ENCODE assay signal across 9 mouse cellular contexts in the genomic region with DNA sequence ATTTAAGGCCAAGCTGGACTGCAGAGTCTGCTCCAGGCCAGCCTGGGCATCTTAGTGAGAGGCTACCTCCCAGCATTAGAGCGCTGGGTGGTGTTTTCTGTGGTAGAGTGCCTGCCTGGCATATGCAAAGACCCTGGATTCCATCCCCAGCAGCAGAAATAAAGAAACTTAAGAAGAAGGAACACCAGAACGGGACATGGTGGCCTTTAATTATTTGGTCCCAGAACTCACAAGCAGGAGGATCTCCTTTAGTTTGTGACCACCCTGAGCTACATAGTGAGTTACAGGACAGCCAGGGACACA. TPM values are rescaled to one million over a fixed set of nuclear protein-coding genes. Genes with fewer than 3 reads are reported as not detected.
DNase-seq lines count a peak whose midpoint lies in the region; ATAC-seq and TF ChIP-seq lines count a peak whose summit lies in the region.
"Had no signal": no experiment of that assay in that cellular context is flagged by ENCODE, and none has a peak within 500 bp of the region (broad histone marks: within the 10 kb centered on the region; RNA-seq: fewer than 3 reads in every experiment).

No protein-coding gene starts in this region.

- H3K27ac ChIP-seq in heart, embryonic 14.5 days (replicated peaks in 1 of 2; ENCODE audit: control insufficient read depth in 1 of 2, insufficient read depth in 1 of 2, low read depth in 2 of 2, low read length in 2 of 2) = peak overlapping the region; percentile 98 to 100
- peak overlapping the region; percentile 70 for H3K27ac ChIP-seq in MEL (ENCODE audit: control insufficient read depth, low read depth, low read length)
- peak overlapping the region; percentile 90 for H3K27ac ChIP-seq in hindbrain, embryonic 10.5 days
- peak overlapping the region; percentile 95 for H3K27ac ChIP-seq in midbrain, embryonic 12.5 days (replicated peaks)

- H3K9me3 ChIP-seq in heart, embryonic 14.5 days (ENCODE audit: control insufficient read depth, low read length) = no peaks in the 10 kb centered on the region
- H3K9me3 ChIP-seq in MEL (replicated peaks; ENCODE audit: insufficient read depth, low read length) = no peaks in the 10 kb centered on the region
- H3K9me3 ChIP-seq in hindbrain, embryonic 10.5 days = no peaks in the 10 kb centered on the region
- H3K9me3 ChIP-seq in midbrain, embryonic 12.5 days = no peaks in the 10 kb centered on the region

- H3K4me2 ChIP-seq in heart, embryonic 14.5 days (ENCODE audit: low read length) = peak overlapping the region; percentile 75
- peak overlapping the region; percentile 77 for H3K4me2 ChIP-seq in midbrain, embryonic 12.5 days (replicated peaks)

- peaks cover 24% of the 10 kb centered on the region for H3K36me3 ChIP-seq in heart, embryonic 14.5 days (ENCODE audit: control insufficient read depth, insufficient read depth, low read length)
- H3K36me3 ChIP-seq in MEL (ENCODE audit: control insufficient read depth in 1 of 2, insufficient read depth in 2 of 2, low read length in 2 of 2) = peaks cover 0 to 5% of the 10 kb centered on the region in 2 experiments; a peak in 1 of 4 replicates
- peaks cover 29% of the 10 kb centered on the region for H3K36me3 ChIP-seq in hindbrain, embryonic 10.5 days
- H3K36me3 ChIP-seq in midbrain, embryonic 12.5 days = peaks cover 17% of the 10 kb centered on the region

- peaks cover 17% of the 10 kb centered on the region for H3K27me3 ChIP-seq in heart, embryonic 14.5 days (ENCODE audit: control insufficient read depth, insufficient read depth, low read length)
- H3K27me3 ChIP-seq in MEL (ENCODE audit: control insufficient read depth in 1 of 2, insufficient read depth in 2 of 2, low read length in 2 of 2) = no peaks in the 10 kb centered on the region
- H3K27me3 ChIP-seq in hindbrain, embryonic 10.5 days (ENCODE audit: insufficient read depth, poor library complexity, severe bottlenecking) = peaks cover 14% of the 10 kb centered on the region
- peaks cover 15% of the 10 kb centered on the region for H3K27me3 ChIP-seq in midbrain, embryonic 12.5 days

- no peak for TF ChIP-seq POLR2A in MEL (IDR thresholded peaks at IDR 0.05; ENCODE audit: control insufficient read depth in 1 of 2, insufficient read depth in 1 of 2, low read depth in 1 of 2, low read length in 2 of 2, poor library complexity in 1 of 2)

- ATAC-seq in heart, embryonic 14.5 days (ENCODE audit: insufficient number of reproducible peaks, insufficient read depth, low FRiP score, low read depth) = no peak
- ATAC-seq in midbrain, embryonic 12.5 days (ENCODE audit: low FRiP score, low read depth) = no peak

- H3K79me2 ChIP-seq in MEL (ENCODE audit: control insufficient read depth, insufficient read depth, low read length, poor library complexity) = peaks cover 10% of the 10 kb centered on the region

- peak overlapping the region; percentile 61 to 95 for H3K4me3 ChIP-seq in heart, embryonic 14.5 days (ENCODE audit: control insufficient read depth in 1 of 2, insufficient read depth in 1 of 2, low read depth in 1 of 2, low read length in 2 of 2)
- peak overlapping the region; percentile 74 to 93 for H3K4me3 ChIP-seq in MEL (ENCODE audit: control insufficient read depth in 1 of 2, insufficient read depth in 1 of 2, low read depth in 2 of 2, low read length in 2 of 2)
- H3K4me3 ChIP-seq in hindbrain, embryonic 10.5 days = peak overlapping the region; percentile 53
- H3K4me3 ChIP-seq in midbrain, embryonic 12.5 days = peak overlapping the region; percentile 59

- TF ChIP-seq EP300 in MEL (IDR thresholded peaks at IDR 0.05; ENCODE audit: low read depth in 1 of 2, low read length in 2 of 2) = no peak

- H3K4me1 ChIP-seq in heart, embryonic 14.5 days (ENCODE audit: control insufficient read depth in 2 of 2, insufficient read depth in 2 of 2, low read length in 2 of 2) = peaks cover 18% of the 10 kb centered on the region in 2 experiments
- peaks cover 6 to 15% of the 10 kb centered on the region in 2 experiments; a peak in 3 of 4 replicates for H3K4me1 ChIP-seq in MEL (ENCODE audit: control insufficient read depth in 1 of 2, insufficient read depth in 2 of 2, low read length in 2 of 2)
- H3K4me1 ChIP-seq in hindbrain, embryonic 10.5 days (replicated peaks) = peaks cover 37% of the 10 kb centered on the region
- peaks cover 27% of the 10 kb centered on the region for H3K4me1 ChIP-seq in midbrain, embryonic 12.5 days

- no peak for TF ChIP-seq RAD21 in MEL (IDR thresholded peaks at IDR 0.05; ENCODE audit: low read depth, low read length)

- WGBS in heart, embryonic 14.5 days = 27% methylated on average over 2 of the region's 2 CpGs
- WGBS in hindbrain, embryonic 10.5 days = 30% methylated on average over 2 of the region's 2 CpGs
- WGBS in midbrain, embryonic 12.5 days = 30% methylated on average over 2 of the region's 2 CpGs

- DNase-seq in heart, adult 9 months (ENCODE audit: low spot score in 2 of 2) = no peak
- no peak for DNase-seq in MEL (ENCODE audit: low read depth, low spot score)
- no peak for DNase-seq in hindbrain, embryonic 10.5 days (ENCODE audit: low spot score)
- no peak for DNase-seq in urinary bladder, postnatal 36 days (ENCODE audit: low spot score in 2 of 2)
- no peak for DNase-seq in kidney, adult 8-10 months
- no peak for DNase-seq in lung, adult 18-20 months

- H3K9ac ChIP-seq in heart, embryonic 14.5 days (ENCODE audit: low read length) = peak overlapping the region; percentile 78
- H3K9ac ChIP-seq in MEL (ENCODE audit: control insufficient read depth, low read depth, low read length, poor library complexity, severe bottlenecking) = peak overlapping the region; percentile 59
- peak overlapping the region; percentile 73 for H3K9ac ChIP-seq in midbrain, embryonic 12.5 days (replicated peaks)

- TF ChIP-seq CTCF in MEL (IDR thresholded peaks at IDR 0.05 in 2 of 3, conservative IDR thresholded peaks at IDR 0.05 in 1 of 3; ENCODE audit: control insufficient read depth in 1 of 3, insufficient read depth in 1 of 3, low read depth in 2 of 3, low read length in 3 of 3, poor library complexity in 1 of 3, severe bottlenecking in 1 of 3) = no peak

TF ChIP-seq in MEL, 35 proteins besides CTCF, POLR2A, EP300 and RAD21:
- TF ChIP-seq RCOR1 (IDR thresholded peaks at IDR 0.05; ENCODE audit: low read depth, low read length) = no peak
- TF ChIP-seq ZKSCAN1 (IDR thresholded peaks at IDR 0.05; ENCODE audit: low read depth, low read length) = no peak
- TF ChIP-seq TCF12 (IDR thresholded peaks at IDR 0.05; ENCODE audit: low read depth, low read length) = no peak
- no peak for TF ChIP-seq KAT2A (conservative IDR thresholded peaks at IDR 0.05; ENCODE audit: low read depth, low read length)
- no peak for TF ChIP-seq CHD2 (IDR thresholded peaks at IDR 0.05; ENCODE audit: low read length)
- no peak for TF ChIP-seq MEF2A (IDR thresholded peaks at IDR 0.05; ENCODE audit: extremely low read depth, insufficient replicate concordance, low read depth, low read length, poor library complexity, severe bottlenecking)
- TF ChIP-seq MXI1 (IDR thresholded peaks at IDR 0.05; ENCODE audit: low read depth, low read length) = no peak
- TF ChIP-seq MAX (IDR thresholded peaks at IDR 0.05; ENCODE audit: low read length) = no peak
- TF ChIP-seq TBP (IDR thresholded peaks at IDR 0.05; ENCODE audit: low read depth, low read length) = no peak
- no peak for TF ChIP-seq UBTF (IDR thresholded peaks at IDR 0.05; ENCODE audit: borderline replicate concordance, insufficient read depth, low read depth, low read length)
TF ChIP-seq in MEL: peak in this region for 0.

RNA-seq across cellular contexts. Expression of a gene that starts 0.4 kb away (rescaled TPM):
- 8.9 and 13.5 TPM in 2 replicates for polyA plus RNA-seq in heart, embryonic 14.5 days (2014; fragmentation: Nextera tagmentation; extraction: Ambion mirVana)
- total RNA-seq in MEL (2012; rRNA removed) = 17.6 and 18.6 TPM in 2 replicates
- 10 to 100 TPM; 25.2 to 91.8 TPM for polyA plus RNA-seq in MEL (2012; ENCODE audit: insufficient read depth in 1 of 2, insufficient read length in 2 of 2, low read depth in 1 of 2, low replicate concordance in 2 of 2, missing spikeins in 1 of 2)
- polyA plus RNA-seq in hindbrain, embryonic 10.5 days (2016; fragmentation: Nextera tagmentation; extraction: Ambion mirVana) = 28.5 and 31.3 TPM in 2 replicates
- polyA plus RNA-seq in midbrain, embryonic 12.5 days (2016; fragmentation: Nextera tagmentation; extraction: Ambion mirVana) = 28.7 and 29.4 TPM in 2 replicates

RNA-seq across cellular contexts. Expression of a gene that starts 6.1 kb away (rescaled TPM):
- polyA plus RNA-seq in heart, embryonic 14.5 days (2014; fragmentation: Nextera tagmentation; extraction: Ambion mirVana) = 1.0 and 1.3 TPM in 2 replicates
- 0.15 TPM in 1 of 2 replicates, not detected in the other for total RNA-seq in MEL (2012; rRNA removed)
- under 1 TPM in 1 of 2 experiments, not detected in 1; 0.86 TPM for polyA plus RNA-seq in MEL (2012; ENCODE audit: insufficient read depth in 1 of 2, insufficient read length in 2 of 2, low read depth in 1 of 2, low replicate concordance in 2 of 2, missing spikeins in 1 of 2)
- polyA plus RNA-seq in hindbrain, embryonic 10.5 days (2016; fragmentation: Nextera tagmentation; extraction: Ambion mirVana) = 1.9 and 2.8 TPM in 2 replicates
- 3.2 and 3.8 TPM in 2 replicates for polyA plus RNA-seq in midbrain, embryonic 12.5 days (2016; fragmentation: Nextera tagmentation; extraction: Ambion mirVana)
- polyA plus RNA-seq: Patski had no signal

RNA-seq across cellular contexts. Expression of a gene that starts 9.2 kb away (rescaled TPM):
- 4.5 and 5.1 TPM in 2 replicates for polyA plus RNA-seq in heart, embryonic 14.5 days (2014; fragmentation: Nextera tagmentation; extraction: Ambion mirVana)
- total RNA-seq in MEL (2012; rRNA removed) = 1.6 and 2.0 TPM in 2 replicates
- 1 to 10 TPM in 1 of 2 experiments, not detected in 1; 1.1 TPM for polyA plus RNA-seq in MEL (2012; ENCODE audit: insufficient read depth in 1 of 2, insufficient read length in 2 of 2, low read depth in 1 of 2, low replicate concordance in 2 of 2, missing spikeins in 1 of 2)
- 4.6 and 5.6 TPM in 2 replicates for polyA plus RNA-seq in hindbrain, embryonic 10.5 days (2016; fragmentation: Nextera tagmentation; extraction: Ambion mirVana)
- 6.1 and 6.3 TPM in 2 replicates for polyA plus RNA-seq in midbrain, embryonic 12.5 days (2016; fragmentation: Nextera tagmentation; extraction: Ambion mirVana)

RNA-seq across cellular contexts. Expression of a gene that starts 11.7 kb away (rescaled TPM):
- polyA plus RNA-seq in heart, embryonic 14.5 days (2014; fragmentation: Nextera tagmentation; extraction: Ambion mirVana) = 7.1 and 7.3 TPM in 2 replicates
- total RNA-seq in MEL (2012; rRNA removed) = 0.26 and 0.31 TPM in 2 replicates
- under 1 TPM in 1 of 2 experiments, not detected in 1; 0.89 TPM for polyA plus RNA-seq in MEL (2012; ENCODE audit: insufficient read depth in 1 of 2, insufficient read length in 2 of 2, low read depth in 1 of 2, low replicate concordance in 2 of 2, missing spikeins in 1 of 2)
- 52.0 and 105 TPM in 2 replicates for polyA plus RNA-seq in hindbrain, embryonic 10.5 days (2016; fragmentation: Nextera tagmentation; extraction: Ambion mirVana)
- polyA plus RNA-seq in midbrain, embryonic 12.5 days (2016; fragmentation: Nextera tagmentation; extraction: Ambion mirVana) = 123 and 131 TPM in 2 replicates
- polyA plus RNA-seq: Patski had no signal

RNA-seq across cellular contexts. Expression of a gene that starts 27.8 kb away (rescaled TPM):
- 1.6 and 1.8 TPM in 2 replicates for polyA plus RNA-seq in heart, embryonic 14.5 days (2014; fragmentation: Nextera tagmentation; extraction: Ambion mirVana)
- total RNA-seq in MEL (2012; rRNA removed) = not detected in 2 replicates
- not detected for polyA plus RNA-seq in MEL (2012; ENCODE audit: insufficient read depth in 1 of 2, insufficient read length in 2 of 2, low read depth in 1 of 2, low replicate concordance in 2 of 2, missing spikeins in 1 of 2)
- polyA plus RNA-seq in hindbrain, embryonic 10.5 days (2016; fragmentation: Nextera tagmentation; extraction: Ambion mirVana) = 67.6 and 99.5 TPM in 2 replicates
- polyA plus RNA-seq in midbrain, embryonic 12.5 days (2016; fragmentation: Nextera tagmentation; extraction: Ambion mirVana) = 89.8 and 98.3 TPM in 2 replicates
